ENCODE assay signal across 15 mouse cellular contexts in the genomic region with DNA sequence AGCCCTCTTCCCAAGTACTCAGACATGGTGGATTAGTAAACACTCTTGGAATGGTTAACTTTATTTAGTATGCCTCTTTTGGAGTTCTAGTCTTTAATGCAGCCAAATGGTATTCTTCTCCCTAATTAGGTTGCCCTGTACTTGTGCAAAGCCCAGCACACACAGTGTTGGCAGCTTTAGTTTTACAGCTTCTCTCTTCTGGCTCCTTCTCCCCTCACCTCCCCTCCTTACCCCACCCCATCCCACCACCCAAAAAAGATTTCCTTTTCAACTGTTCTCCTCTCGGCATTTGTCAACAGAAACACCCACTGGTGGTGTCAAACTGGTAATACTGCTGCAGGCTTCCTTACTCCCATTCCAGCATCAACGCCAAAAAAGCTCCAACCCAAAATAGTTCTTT. TPM values are rescaled to one million over a fixed set of nuclear protein-coding genes. Genes with fewer than 3 reads are reported as not detected.
DNase-seq lines count a peak whose midpoint lies in the region; ATAC-seq and TF ChIP-seq lines count a peak whose summit lies in the region.
"Had no signal": no experiment of that assay in that cellular context is flagged by ENCODE, and none has a peak within 500 bp of the region (broad histone marks: within the 10 kb centered on the region; RNA-seq: fewer than 3 reads in every experiment).

No protein-coding gene starts in this region.

- no peak overlapping the region; the same call in 1 of the 2 replicates for H3K4me3 ChIP-seq in heart, embryonic 13.5 days
- no peak overlapping the region; the same call in 1 of the 2 replicates for H3K4me3 ChIP-seq in stomach, embryonic 14.5 days (ENCODE audit: low read depth, low read length)
- no peak overlapping the region for H3K4me3 ChIP-seq in stomach, postnatal 0 days (ENCODE audit: low read depth, low read length)
- H3K4me3 ChIP-seq in midbrain, embryonic 12.5 days, result peak overlapping the region; percentile 62
- H3K4me3 ChIP-seq in kidney, embryonic 16.5 days (ENCODE audit: low read length), result no peak overlapping the region
- H3K4me3 ChIP-seq: limb, embryonic 12.5 days had no signal

- no peak overlapping the region for H3K27ac ChIP-seq in heart, embryonic 13.5 days (replicated peaks)
- H3K27ac ChIP-seq in stomach, embryonic 14.5 days (ENCODE audit: low read length), result no peak overlapping the region
- no peak overlapping the region for H3K27ac ChIP-seq in stomach, postnatal 0 days (replicated peaks)
- H3K27ac ChIP-seq in midbrain, embryonic 12.5 days (replicated peaks), result no peak overlapping the region
- no peak overlapping the region for H3K27ac ChIP-seq in kidney, embryonic 16.5 days (ENCODE audit: low read length)
- H3K27ac ChIP-seq: limb, embryonic 12.5 days had no signal

- no peak for TF ChIP-seq EP300 in stomach, postnatal 0 days (optimal IDR thresholded peaks at IDR 0.05)

- peaks cover 6% of the 10 kb centered on the region; the same call in 1 of the 2 replicates for H3K27me3 ChIP-seq in heart, embryonic 13.5 days (replicated peaks)
- H3K27me3 ChIP-seq in stomach, embryonic 14.5 days (ENCODE audit: control insufficient read depth, insufficient read depth, low read length), result no peaks in the 10 kb centered on the region
- H3K27me3 ChIP-seq in stomach, postnatal 0 days (ENCODE audit: control insufficient read depth, insufficient read depth, low read length), result no peaks in the 10 kb centered on the region
- H3K27me3 ChIP-seq in midbrain, embryonic 12.5 days, result peaks cover 20% of the 10 kb centered on the region
- H3K27me3 ChIP-seq in kidney, embryonic 16.5 days (ENCODE audit: insufficient read depth, low read length), result peaks cover 14% of the 10 kb centered on the region; the same call in 1 of the 2 replicates

- no peak for DNase-seq in heart, postnatal 4 days
- no peak for DNase-seq in stomach, postnatal 0 days (ENCODE audit: low spot score)
- DNase-seq in kidney, postnatal 36 days, result no peak
- no peak for DNase-seq in kidney, adult 18-20 months
- DNase-seq: layer of hippocampus, adult 9-11 months; right cerebral cortex, postnatal 4 days; thymus, adult 2 months had no signal

- H3K4me2 ChIP-seq in heart, embryonic 13.5 days, result peak overlapping the region; percentile 68
- peak overlapping the region; percentile 23 for H3K4me2 ChIP-seq in stomach, embryonic 14.5 days (replicated peaks; ENCODE audit: low read depth, low read length)
- H3K4me2 ChIP-seq in stomach, postnatal 0 days (replicated peaks; ENCODE audit: low read depth), result no peak overlapping the region
- peak overlapping the region; percentile 56 for H3K4me2 ChIP-seq in midbrain, embryonic 12.5 days (replicated peaks)
- H3K4me2 ChIP-seq in kidney, embryonic 16.5 days (replicated peaks; ENCODE audit: low read depth, low read length), result no peak overlapping the region

- H3K9ac ChIP-seq in heart, embryonic 13.5 days, result peak overlapping the region; percentile 33; the same call in 1 of the 2 replicates
- H3K9ac ChIP-seq in stomach, embryonic 14.5 days (replicated peaks; ENCODE audit: low read depth, low read length), result no peak overlapping the region
- H3K9ac ChIP-seq in stomach, postnatal 0 days (ENCODE audit: low read length), result no peak overlapping the region
- H3K9ac ChIP-seq in midbrain, embryonic 12.5 days (replicated peaks), result no peak overlapping the region
- no peak overlapping the region for H3K9ac ChIP-seq in kidney, embryonic 16.5 days (replicated peaks; ENCODE audit: low read length)
- H3K9ac ChIP-seq: limb, embryonic 12.5 days had no signal

- no peaks in the 10 kb centered on the region for H3K36me3 ChIP-seq in heart, embryonic 13.5 days
- H3K36me3 ChIP-seq in stomach, embryonic 14.5 days (ENCODE audit: control insufficient read depth, insufficient read depth, low read length), result no peaks in the 10 kb centered on the region
- H3K36me3 ChIP-seq in stomach, postnatal 0 days (ENCODE audit: control insufficient read depth, insufficient read depth, low read length), result no peaks in the 10 kb centered on the region
- H3K36me3 ChIP-seq in midbrain, embryonic 12.5 days, result no peaks in the 10 kb centered on the region
- no peaks in the 10 kb centered on the region for H3K36me3 ChIP-seq in kidney, embryonic 16.5 days (ENCODE audit: insufficient read depth, low read length)
- H3K36me3 ChIP-seq: G1E; limb, embryonic 12.5 days had no signal

- WGBS in heart, embryonic 13.5 days, result 36% methylated on average over 2 of the region's 2 CpGs
- WGBS in stomach, embryonic 14.5 days, result 45% methylated on average over 2 of the region's 2 CpGs
- WGBS in stomach, postnatal 0 days, result 61% methylated on average over 2 of the region's 2 CpGs
- 32% methylated on average over 2 of the region's 2 CpGs for WGBS in midbrain, embryonic 12.5 days
- 29% methylated on average over 2 of the region's 2 CpGs for WGBS in kidney, embryonic 16.5 days

- 0 out of 2 replicates have a peak, but pooled peaks cover 4% of the 10 kb centered on the region for H3K4me1 ChIP-seq in heart, embryonic 13.5 days
- H3K4me1 ChIP-seq in stomach, embryonic 14.5 days (ENCODE audit: control insufficient read depth, insufficient read depth, low read length), result no peaks in the 10 kb centered on the region
- no peaks in the 10 kb centered on the region for H3K4me1 ChIP-seq in stomach, postnatal 0 days (replicated peaks; ENCODE audit: control insufficient read depth, insufficient read depth)
- H3K4me1 ChIP-seq in midbrain, embryonic 12.5 days, result 0 out of 2 replicates have a peak, but pooled peaks cover 3% of the 10 kb centered on the region
- H3K4me1 ChIP-seq in kidney, embryonic 16.5 days (ENCODE audit: insufficient read depth, low read length), result 0 out of 2 replicates have a peak, but pooled peaks cover 2% of the 10 kb centered on the region
- H3K4me1 ChIP-seq: limb, embryonic 12.5 days had no signal

- ATAC-seq in heart, embryonic 13.5 days (ENCODE audit: extremely low read depth, insufficient number of reproducible peaks, low FRiP score, low TSS enrichment), result no peak
- ATAC-seq in stomach, embryonic 14.5 days (ENCODE audit: insufficient number of reproducible peaks, insufficient read depth, low FRiP score, low read depth), result no peak
- ATAC-seq in stomach, postnatal 0 days (ENCODE audit: low FRiP score, low TSS enrichment), result no peak
- ATAC-seq in midbrain, embryonic 12.5 days (ENCODE audit: low FRiP score, low read depth), result no peak
- ATAC-seq in kidney, embryonic 16.5 days (ENCODE audit: low FRiP score, low TSS enrichment), result no peak
- ATAC-seq: activated CD4-positive, CD25-positive, alpha-beta regulatory T cell, adult 4 months; intestine, postnatal 0 days had no signal

- TF ChIP-seq CTCF in stomach, postnatal 0 days (IDR thresholded peaks at IDR 0.05; ENCODE audit: low read depth), result no peak

- H3K9me3 ChIP-seq in heart, embryonic 13.5 days, result no peaks in the 10 kb centered on the region
- no peaks in the 10 kb centered on the region for H3K9me3 ChIP-seq in stomach, embryonic 14.5 days (ENCODE audit: control insufficient read depth, low read depth, low read length)
- H3K9me3 ChIP-seq in stomach, postnatal 0 days (ENCODE audit: control insufficient read depth, low read length), result no peaks in the 10 kb centered on the region
- no peaks in the 10 kb centered on the region for H3K9me3 ChIP-seq in midbrain, embryonic 12.5 days
- H3K9me3 ChIP-seq in kidney, embryonic 16.5 days (ENCODE audit: low read length), result no peaks in the 10 kb centered on the region
- H3K9me3 ChIP-seq: G1E; limb, embryonic 12.5 days had no signal

RNA-seq across cellular contexts. Expression of gene Cdkl5, which starts 1.8 kb away (rescaled TPM):
- 1.6 and 2.0 TPM in 2 replicates for polyA plus RNA-seq in heart, embryonic 13.5 days (2015; fragmentation: Nextera tagmentation; extraction: Ambion mirVana)
- 1 to 10 TPM; 8.1 to 8.5 TPM for total RNA-seq in heart, postnatal 4 days (2021)
- polyA plus RNA-seq in stomach, embryonic 14.5 days (2014; fragmentation: Nextera tagmentation; extraction: Ambion mirVana), result 6.0 and 6.2 TPM in 2 replicates
- polyA plus RNA-seq in stomach, postnatal 0 days (2015; fragmentation: Nextera tagmentation; extraction: Ambion mirVana), result 0.98 and 1.2 TPM in 2 replicates
- polyA plus RNA-seq in midbrain, embryonic 12.5 days (2016; fragmentation: Nextera tagmentation; extraction: Ambion mirVana), result 3.6 and 4.8 TPM in 2 replicates
- 1.9 and 2.5 TPM in 2 replicates for polyA plus RNA-seq in kidney, embryonic 16.5 days (2015; fragmentation: Nextera tagmentation; extraction: Ambion mirVana)

Comparison
In these comparisons a context has a peak if more than half of its experiments do, and no peak if none do; other contexts are left out.
1. H3K4me2 ChIP-seq: peak in heart, embryonic 13.5 days (single experiment), stomach, embryonic 14.5 days (single experiment) and midbrain, embryonic 12.5 days (single experiment); none in stomach, postnatal 0 days (single experiment) and kidney, embryonic 16.5 days (single experiment).